Mouse (Mus musculus): ENCODE data around the gene Ctsl.

Gene Ctsl

DNA sequence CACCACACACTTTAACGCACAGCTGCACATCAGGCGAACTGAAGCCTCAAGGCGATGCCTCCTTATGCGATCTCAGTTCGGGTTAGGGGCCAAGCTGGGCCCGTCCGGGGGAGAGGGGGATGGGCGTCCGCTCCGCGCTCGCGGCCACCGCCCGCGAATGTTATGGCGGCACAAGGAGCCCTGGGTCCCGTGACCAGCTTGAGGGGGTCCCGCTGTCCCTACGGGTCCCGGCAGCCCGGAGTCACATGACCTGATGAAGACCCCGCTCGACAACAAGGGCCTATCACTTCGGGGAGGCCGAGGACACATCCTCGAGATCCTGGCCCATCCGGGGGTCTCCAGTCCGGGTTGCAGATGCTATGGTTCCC, 901 bp downstream of the Ctsl start:
- no peak for DNase-seq

DNA sequence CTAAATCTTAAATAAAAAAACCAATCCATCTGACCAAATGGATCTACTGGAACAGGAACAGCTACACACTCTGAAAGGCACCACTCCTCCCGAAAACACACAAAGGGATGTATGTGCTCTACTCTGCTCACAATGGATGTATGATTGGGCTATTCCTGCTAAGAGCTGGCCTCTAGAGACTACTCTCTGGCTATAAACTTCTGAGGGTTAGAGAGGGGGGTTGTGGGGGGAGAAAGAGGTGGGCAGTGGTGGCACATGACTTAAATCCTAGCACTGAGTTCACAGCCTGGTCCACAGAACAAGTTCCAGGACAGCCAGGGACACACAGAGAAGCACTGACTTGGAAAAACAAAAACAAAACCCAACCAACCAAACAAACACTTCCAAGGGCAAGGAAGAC, 2.1 kb downstream of the Ctsl start:
- DNase-seq, result no peak

DNA sequence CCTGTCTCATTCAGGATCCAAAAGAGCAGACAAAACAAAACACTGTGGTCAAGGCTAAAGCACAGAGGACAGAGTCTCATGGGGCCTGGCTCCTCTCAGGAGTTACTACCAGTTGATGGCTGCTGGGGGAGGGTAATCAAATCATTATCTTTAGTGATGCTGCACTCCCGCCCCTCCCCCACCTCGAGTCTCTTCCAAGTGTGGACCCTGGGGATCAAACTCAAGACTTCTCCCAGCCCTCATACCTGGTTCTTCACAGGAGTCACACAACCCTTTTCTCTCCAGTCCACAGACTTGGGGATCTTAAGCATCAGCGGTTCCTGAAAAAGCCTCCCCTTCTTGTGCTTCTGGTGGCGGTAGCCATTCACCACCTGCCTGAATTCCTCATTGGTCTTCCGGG, 3.1 kb downstream of the Ctsl start:
- DNase-seq, result no peak

DNA sequence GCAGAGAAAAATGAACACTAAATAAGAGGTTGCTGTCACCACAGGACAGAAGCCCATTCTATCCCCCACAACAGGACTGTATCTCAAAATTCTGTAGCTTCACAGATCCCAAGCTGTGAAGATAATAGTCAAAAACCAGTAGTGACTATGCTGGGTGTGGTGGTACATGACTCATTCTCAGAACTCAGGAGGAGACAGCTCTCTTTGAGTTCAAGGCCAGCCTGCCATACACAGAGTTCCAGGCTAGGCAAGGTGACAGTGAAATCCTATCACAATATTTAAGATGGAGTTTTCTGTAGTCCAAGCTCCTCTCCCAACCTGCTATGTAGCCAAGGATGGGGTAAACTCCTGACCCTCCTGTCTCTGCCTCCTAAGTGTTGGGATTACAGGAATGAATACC, 5.4 kb downstream of the Ctsl start:
- no peak for DNase-seq

DNA sequence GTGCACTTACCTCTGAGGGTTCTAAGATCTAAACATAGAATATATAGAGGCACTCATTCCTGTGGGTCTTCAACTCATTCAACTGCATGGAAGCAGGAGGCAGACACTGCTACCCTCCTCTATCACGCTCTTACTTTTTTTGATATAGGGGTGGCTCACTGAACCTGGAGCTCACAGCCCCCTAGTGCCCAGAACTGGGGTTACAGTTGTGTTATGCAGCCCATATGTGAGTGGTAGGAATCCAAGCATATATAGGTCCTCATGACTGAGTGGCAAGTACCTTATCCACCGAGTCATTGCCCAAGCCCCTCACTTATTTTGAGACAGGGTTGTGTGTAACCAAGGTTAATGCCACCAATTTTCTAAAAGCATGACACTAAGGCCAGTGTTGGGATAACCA, 6.4 kb downstream of the Ctsl start:
- peak; percentile 37 for DNase-seq

DNA sequence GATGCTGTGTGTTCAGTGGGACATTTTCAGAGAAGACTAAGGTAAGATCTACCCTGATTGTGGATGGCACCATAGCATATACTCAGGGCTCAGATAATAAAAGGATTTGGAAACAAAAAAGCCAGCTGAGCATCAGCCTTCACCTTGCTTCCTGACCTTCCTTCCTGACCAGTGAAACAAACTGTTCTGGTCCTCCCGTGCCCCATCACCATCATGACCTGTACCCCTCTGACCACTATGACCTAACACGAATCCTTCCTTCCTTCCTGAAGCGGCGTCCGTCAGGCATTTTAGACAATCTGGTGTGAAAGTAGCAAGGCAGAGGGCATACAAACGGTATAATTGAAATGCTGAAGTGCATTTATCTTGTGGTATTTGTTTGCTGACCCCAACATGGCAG, 8.6 kb downstream of the Ctsl start:
- no peak for DNase-seq

DNA sequence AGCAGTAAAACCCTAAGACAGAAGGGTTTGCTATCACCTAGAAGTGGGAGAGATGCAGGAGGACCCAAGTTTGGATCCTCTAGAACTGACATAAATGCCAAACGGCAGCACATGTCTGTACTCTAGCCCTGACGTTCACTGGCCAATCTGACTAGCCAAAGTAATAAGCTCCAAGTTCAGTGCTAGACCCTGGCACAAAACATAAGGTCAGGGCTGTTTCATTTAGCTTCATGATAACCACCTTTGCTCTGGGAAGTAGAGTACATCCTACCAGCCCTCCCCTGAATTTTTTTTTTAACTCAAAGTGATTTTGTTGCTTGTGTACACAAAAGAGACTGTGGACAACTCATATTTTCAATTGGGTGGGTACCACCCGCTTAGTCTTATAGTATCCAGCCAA, 9.7 kb downstream of the Ctsl start:
- no peak for DNase-seq

DNA sequence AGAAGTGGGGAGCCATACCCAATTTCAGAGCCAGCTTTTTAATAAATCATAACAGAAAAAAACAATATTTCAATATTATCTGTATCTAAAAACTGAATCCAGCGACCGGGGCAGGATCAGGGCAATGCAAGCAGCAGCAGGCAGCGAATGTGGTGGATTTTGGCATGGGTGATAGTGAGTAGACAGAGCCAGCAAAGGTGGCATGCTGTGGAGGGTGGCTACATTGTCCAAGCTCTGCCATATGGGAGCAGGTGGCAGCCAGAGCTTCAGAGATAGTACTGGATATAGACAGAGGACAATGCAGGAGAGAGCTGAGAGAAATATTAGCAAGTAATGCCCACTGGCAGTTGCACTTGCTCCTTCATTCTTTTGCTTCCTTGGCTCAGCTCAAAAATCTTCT, 11.0 kb downstream of the Ctsl start:
- DNase-seq, result peak; percentile 79

DNA sequence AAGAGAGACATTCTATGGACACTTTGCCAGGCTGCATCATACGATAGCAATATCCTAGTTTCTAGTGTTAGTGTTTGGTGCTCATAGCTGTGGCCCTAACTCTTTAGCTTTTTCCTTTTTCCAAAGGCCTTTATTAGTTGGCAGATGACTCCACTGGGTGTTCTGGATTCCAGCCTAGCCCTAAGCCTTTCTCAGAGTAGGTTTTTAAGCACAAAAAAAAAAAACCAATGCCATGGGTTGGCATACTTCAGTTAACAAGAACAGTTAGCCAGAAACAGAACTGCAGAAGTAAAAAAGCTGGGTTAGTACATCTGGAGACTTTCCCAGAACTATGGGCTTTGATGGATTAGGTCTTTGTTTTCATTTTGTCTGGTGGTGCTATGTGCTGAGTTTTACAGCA, 12.2 kb downstream of the Ctsl start:
- no peak for DNase-seq

DNA sequence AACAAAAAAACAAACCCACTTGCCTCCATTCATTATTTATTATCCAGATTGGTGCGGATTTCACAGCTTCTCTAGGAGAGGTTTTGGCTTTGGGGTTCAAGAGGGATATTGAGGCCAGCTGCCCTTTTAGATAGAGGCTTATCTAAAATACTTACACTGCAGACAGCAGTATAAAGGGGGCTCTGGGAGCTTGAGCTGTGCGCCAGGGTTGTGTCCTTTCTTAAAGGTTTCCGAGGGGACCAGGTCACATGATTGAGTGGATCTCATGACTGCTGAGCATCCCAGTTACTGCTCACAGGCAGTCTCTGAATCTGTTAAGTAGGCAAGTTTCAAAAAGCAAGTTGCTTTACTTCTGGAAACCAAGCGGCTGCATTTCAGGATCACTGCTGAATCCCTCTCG, 13.3 kb downstream of the Ctsl start:
- no peak for DNase-seq

DNA sequence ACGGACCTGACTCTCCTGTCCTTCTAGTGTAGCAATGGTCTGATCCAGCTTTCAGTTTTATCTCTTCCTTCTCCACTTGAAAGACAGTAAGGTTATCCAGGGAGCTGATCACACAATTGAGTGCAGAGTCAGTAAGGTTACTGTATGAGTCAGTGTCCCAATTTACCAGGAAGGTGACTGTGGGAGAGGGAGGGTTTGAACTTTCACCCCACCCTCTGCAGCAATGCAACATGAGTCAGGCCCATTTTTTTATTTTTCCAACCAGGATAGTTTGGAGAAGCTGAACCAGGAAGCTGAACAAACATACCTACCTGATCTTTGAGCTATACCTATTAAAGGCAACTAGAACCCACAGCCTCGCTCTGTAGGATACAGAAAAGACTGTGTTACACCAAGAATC, 21.2 kb downstream of the Ctsl start:
- DNase-seq, result no peak

DNA sequence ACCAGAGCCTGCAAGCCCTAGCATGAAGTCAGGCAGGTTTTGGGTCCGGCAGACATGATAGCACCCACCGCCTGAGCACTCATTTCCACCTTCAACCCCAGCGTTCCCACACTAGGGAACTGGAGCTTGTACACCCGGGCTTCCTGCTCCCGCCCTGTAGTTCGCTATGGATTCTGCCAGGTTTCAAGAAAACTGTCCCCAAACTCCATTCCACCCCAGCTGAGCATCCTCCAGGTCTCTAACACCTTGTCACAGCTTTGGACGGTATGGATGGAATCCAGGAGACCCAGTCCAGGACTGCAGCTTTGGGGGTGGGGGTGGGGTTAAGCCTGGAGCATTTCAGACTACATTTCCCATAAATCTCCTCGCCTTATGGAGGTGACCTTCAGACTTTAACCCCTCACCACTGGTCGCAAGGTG, 26.6 kb downstream of the Ctsl start:
- DNase-seq, result peak; percentile 59

DNA sequence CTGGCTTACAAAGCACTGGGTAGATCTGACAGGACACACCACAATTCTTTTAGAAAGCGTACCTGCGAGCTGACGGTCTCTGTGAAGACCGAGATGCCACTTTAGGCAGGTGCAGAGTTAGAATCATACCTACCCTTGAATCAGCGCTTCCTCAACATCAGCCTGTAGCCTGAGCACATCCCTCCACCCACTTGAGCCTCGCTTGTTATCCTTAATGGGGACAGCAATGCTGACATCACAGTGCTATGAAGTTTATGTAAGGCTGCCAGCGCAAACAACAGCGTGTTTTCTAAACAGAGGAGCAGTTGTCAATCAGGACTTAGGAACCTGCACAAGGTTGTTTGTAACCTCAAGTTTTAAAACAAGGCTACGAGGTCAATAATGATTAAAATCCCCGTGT, 27.1 kb downstream of the Ctsl start:
- peak; percentile 44 for DNase-seq

DNA sequence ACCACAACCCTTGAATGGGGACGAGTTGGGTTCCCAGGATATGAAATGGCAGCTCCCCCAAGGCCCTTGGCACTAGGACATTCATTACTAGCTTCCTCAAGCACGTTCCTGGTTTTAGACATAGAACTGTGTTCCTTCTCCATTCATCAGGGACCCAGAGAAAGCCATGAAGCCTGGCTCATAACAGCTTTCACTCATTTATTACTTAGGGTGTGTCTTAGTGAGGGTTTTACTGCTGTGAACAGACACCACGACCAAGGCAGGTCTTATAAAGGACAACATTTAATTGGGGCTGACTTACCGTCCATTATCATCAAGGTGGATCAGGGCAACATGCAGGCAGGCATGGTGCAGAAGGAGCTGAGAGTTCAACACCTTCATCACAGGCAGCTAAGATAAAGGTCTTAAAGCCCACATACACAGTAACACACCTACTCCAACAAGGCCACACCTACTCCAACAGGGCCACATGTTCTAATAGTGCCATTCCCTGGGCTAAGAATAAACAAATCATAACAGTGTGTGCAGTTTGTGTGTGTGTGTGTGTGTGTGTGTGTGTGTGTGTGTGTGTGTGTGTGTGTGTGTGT, 35.1 kb downstream of the Ctsl start:
- DNase-seq, result no peak

DNA sequence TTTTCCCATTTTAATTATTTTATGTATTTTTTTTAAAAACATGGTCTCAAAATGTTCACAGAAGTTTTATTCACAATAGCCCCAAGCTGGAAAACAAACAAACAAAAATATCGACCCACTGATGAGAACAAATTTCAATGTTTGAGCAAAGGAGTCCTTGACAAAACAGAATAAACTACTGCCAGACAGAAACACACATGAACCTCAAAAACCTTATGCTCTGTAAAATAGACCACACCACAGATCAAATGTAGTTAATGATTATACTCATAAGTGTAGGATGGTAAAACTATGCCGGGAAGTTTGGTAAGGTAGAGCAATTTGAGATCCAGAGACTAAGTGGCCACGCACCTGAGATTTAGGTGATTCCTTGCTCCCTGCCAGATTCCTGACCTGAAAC, 37.6 kb downstream of the Ctsl start:
- DNase-seq, result no peak

DNA sequence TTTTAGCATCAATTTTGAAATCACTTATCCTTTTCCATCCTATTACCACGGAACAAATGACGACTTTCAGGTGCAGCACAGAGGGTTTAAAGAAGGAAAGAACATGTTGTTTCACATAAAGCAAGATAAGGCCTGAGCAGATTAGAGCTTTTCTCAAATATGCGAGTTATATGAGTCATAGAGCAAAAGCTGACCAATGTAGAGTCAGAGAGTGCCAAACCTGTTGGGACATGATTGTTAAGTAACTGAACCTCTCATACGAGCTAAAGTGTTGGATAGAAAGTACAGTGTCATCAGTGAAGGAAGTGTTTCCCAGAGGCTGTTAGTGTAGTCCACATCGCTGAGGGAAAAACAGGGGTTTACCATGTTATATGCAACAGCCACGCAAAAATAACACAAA, 38.4 kb downstream of the Ctsl start:
- no peak for DNase-seq

DNA sequence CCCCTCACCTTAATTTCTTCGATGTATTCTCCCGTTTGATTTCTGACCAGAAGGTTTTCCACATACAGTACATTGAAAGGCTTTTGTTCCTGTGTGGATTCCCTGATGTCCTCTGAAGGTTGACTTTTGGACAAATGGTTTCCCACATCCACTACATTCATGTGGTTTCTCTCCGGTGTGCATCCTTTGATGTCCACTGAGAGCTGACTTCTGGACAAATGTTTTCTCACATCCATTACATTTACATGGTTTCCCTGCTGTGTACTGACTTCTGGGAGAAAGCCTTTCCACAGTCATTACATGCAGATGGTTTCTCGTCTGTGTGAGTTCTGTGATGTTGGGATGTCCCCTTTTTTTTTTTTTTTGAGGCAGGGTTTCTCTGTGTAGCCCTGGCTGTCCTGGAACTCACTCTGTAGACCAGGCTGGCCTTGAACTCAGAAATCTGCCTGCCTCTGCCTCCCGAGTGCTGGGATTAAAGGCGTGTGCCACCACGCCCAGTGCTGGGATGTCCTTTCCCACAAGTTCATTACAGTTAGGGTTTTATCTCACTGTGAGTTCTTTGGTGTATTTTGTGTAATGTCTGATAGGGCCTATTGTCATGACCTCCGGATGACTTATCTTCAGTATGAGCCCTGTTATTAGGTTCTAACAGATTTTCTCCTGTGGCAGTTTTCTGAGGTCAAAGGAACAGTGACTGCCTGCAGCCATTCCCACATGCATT, 48.0 kb downstream of the Ctsl start:
- no peak for DNase-seq

DNA sequence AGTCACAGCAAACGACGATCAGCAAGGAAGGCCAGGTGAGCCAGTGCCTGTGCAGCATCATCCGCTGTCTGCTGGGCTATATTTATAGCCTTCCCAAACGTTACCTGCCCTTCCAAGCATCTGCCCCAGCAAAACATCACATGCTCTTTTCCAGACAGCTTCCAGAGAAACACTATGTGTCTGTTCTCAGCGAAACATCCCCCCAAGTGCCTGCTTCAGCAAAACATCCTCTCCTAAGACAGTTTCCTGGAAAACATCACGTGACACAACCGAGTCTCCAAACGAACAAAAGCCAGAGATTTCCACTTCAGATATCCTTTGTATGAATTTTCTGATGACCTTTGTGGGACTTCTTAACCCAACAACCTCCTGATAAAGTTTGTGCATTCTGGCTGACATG, 50.4 kb downstream of the Ctsl start:
- DNase-seq, result no peak

DNA sequence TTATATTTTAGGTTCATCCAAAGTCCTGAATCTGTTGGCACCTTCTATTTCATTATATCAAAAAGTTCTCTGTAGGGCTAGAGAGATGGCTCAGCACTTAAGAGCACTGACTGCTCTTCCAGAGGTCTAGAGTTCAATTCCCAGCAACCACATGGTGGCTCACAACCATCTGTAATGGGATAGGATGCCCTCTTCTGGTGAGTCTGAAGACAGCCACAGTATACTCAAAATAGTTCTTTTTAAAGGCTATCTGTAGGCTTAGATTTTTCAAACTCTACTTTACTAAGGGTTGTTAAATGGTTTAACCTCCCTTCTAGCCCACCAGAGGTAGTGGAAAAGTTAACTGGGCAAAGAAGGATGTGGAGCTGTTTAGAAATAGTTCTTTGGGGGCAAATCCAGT, 50.9 kb downstream of the Ctsl start:
- DNase-seq, result no peak

DNA sequence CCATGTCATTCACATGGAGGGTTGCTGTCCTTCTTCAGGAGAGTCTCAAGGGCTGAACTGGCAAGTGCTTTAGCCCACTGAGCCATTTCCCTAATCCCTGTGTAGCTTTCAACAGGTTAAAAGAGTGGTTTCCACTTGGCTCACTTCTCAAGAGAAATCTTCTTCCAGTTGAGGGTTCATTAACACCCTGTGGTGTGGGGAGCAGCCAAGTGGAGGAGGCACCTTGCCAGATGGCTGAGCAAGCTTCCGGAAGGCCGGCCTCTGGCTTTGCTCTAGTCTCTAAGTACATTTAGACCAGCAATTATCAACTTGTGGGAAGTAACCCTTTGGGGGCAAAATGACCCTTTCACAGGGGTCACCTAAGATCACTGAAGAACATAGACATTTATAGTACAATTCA, 52.3 kb downstream of the Ctsl start:
- DNase-seq, result no peak

DNA sequence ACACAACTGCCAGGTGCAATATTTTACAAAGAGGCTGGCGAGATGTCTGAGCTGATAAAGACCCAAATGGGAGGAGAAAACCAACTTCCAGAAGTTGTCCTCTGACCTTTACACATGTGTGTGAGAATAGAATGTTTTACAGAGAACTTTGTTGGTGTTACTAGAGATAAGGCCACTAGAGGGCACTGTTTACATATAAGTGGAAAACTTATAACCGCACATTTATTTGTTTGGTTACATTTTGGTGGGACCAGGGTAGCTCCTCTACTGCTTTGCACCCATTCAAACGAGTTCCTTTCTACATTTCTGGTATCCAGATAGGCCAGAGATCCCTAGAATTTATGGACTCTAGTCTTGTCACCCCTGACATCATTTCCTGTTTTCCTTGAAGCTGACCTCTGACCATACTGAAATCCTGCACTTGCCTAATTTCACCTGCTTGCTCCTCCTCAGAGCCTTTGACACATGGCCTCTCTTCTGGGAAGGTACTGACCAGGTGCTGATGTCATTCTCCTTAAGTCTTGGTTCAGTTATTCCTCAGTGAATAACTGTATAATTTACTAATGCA, 55.1 kb downstream of the Ctsl start:
- DNase-seq, result peak; percentile 57

DNA sequence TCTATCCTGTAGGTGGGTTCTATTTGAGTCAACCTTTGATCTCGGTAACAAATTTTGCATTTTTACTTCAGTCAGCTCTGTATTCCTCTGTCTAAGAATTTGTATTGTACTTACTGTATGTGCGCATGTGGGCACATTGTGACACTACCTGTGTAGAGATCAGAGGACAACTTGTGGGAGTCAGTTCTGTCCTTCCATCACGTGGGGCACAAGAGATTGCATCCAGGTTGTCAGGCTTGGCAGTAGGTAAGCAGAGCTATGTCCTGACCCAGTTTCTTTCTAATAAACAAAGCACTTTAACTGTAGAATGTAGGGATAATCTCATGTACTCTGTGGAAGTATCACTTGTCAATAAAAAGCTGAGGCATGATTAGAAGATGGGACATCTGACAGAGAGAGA, 56.6 kb downstream of the Ctsl start:
- no peak for DNase-seq

DNA sequence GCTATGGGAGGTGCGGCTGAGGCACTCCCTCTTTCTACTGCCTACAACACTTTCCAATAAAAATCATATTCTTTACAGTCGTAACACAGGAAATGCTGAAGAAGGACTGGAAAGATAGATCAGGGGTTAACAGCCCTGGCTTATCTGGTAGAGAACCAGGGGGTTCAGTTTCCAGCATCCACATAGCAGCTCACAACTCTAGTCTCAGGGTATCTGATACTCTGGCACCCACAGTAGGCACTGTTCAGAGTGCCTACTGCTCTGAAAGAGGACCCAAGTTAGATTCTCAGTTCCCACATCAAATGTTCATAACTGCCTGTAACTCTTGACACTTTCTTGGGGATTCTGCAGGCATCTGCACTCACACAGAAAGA, 57.8 kb downstream of the Ctsl start:
- no peak for DNase-seq

DNA sequence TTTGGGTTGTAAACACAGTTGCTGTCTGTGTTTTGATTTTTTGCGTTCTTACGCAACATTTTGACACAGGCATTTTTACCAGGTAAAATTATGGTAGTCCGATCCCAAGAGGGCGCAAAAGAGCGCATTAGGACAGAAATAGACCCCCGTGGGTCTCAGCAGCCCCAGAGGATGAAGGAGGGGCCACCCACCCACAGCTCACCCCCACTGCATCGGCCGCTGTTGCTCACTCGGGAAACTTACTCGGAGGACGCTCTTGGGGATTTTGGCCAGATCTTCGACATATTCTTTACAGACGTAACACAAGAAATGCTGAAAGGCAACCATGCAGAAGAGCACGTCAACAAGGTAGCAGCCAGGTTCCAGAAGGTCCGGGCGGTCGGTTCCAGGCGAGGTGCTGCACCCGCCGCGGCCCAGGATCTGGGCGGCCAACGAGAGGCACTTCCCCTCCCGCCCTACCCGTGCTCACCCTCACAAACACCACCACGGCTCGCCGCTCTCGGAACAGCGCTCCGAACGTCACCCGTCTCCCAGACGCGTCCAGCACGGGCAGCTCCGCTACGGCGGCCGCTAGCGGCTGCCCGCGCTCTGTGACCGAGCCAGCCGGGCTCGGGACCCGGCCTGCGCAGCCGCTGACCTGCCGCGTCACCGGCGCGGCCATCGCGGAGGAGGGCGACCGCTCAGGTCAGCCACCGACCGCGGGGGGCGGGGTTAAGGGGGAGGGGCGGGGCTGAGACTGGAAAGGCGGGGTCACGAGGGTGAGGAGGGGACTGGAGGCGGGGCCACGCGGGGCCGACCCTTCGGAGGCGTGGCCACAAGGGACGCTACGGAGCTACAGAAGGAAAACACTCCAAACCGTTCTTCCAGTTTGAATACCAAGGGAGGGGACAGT, 58.4 kb downstream of the Ctsl start, which contains the start of gene Aaed1:
TSS of gene Aaed1 (minus strand) at position 687 of the 892 bp plus-strand sequence.
- peak; percentile 88 for DNase-seq

Data from cerebellum, adult 8-10 months (tissue).